Mouse (Mus musculus) liver (tissue): ENCODE measurements around the gene Arhgap42.
A peak's percentile ranks its signal among the peaks of the same experiment; 100 is the strongest.

ENCODE experiments used
- DNase-seq: peaks from one replicate; pipeline ENCODE4 v3.0.0-alpha.2; 2020; ENCODE audit warnings: mixed read lengths

The Arhgap42 gene

DNA sequence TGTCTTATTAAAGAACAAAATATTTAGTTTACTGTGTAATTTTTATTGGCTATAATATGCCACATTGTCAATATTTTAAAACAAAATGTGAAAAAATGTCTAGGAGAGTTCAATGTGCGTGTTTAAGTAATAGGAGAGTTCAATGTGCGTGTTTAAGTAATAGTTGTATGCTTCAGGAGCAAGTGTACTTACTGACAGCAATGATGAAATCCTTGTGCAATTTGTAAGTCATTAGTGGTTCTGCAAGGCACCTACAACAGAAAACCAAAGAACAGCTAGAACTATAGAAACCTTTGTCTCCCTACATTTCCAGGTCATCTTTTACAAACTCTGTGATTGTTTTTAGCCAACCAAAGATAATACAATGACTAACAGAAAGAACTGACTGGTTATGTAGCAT is 223.8 kb downstream of the Arhgap42 start:
- DNase-seq = no peak

DNA sequence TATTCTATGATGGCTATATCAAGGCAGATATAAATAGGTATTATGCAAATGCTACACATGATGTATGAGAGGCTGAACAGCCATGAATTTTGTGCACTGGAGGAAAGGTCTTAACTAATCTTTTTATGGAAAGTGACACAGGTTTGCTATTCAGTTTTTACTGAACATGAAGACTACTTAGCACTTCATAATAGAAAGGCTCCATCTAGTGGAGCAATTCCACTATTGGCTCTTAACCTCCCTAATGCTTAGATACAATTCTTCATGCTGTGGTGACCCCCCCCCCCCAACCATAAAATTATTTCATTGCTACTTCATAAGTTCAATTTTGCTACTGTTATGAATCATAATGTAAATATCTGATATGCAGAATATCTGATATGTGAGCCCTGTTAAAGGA is 237.7 kb downstream of the Arhgap42 start:
- no peak for DNase-seq

GRCm38 (mm10) chr9:8996494-8996893 is 242.4 kb downstream of the Arhgap42 start:
- DNase-seq = no peak

DNA sequence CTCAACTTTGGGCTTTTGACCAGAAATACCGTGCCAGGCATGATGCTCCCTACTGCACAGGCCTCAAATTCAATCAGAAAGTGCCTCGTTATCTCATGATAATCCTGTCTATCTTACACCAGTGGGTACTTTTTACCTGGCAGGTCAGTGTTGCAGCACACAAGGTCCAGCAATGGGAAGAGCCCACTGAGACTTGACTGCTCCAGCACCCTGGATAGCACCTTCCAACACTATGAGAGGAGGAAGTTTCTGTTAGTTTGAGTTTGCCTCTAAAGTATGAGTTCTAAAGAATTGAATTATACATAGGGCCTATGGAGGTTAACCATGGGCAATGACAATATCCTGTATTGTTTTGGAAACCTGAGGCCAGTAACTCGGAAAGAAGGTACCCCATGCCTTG is 256.6 kb downstream of the Arhgap42 start:
- no peak for DNase-seq

- no peak for DNase-seq
These were observed 261.1 kb downstream of the Arhgap42 start for GRCm38 (mm10) chr9:8977775-8978174.

DNA sequence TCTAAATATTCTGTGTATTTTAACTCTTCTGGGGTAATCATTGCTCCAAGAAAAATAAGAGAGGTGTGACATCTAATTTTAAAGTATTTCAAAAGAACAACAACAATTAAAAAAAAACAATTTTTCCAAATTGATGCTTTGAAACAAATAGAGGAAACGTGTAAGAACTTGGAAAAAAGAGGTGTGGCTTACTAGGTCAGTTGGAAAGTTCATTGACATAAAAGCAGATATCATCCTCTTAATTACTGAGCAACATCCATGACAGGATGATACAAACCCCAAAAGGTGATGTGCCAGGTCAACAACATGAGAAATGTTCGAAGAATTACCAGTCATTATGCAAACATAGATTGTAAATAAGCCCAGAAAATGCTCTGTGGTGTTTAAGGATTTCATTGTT is 267.4 kb downstream of the Arhgap42 start, which contains the start of gene Gm16485:
Gene Gm16485 (plus strand): TSS at position 301 of the 400 bp plus-strand sequence.
- DNase-seq = no peak

DNA sequence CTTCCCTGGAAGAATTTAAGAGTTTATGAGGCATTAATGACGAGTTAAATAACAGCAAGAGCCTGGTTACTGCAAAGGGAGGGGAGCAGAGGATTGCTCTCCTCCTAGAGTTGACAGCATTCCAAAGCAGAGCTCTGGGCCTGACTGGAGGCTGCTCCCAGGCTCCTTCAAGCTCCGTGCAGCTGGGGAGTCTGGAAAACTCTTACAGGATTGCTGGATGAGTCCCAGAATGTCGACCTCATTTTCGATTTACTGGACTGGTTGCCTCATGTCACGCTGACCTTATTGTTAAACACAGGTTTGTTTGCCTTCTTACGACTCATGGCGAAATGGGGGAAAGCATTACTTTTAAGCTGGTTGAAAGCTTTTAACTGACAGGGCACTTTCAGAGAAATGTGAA is 268.7 kb downstream of the Arhgap42 start:
- DNase-seq = no peak

- peak; percentile 15 for DNase-seq
These were observed 274.3 kb downstream of the Arhgap42 start for GRCm38 (mm10) chr9:8964512-8965133.

DNA sequence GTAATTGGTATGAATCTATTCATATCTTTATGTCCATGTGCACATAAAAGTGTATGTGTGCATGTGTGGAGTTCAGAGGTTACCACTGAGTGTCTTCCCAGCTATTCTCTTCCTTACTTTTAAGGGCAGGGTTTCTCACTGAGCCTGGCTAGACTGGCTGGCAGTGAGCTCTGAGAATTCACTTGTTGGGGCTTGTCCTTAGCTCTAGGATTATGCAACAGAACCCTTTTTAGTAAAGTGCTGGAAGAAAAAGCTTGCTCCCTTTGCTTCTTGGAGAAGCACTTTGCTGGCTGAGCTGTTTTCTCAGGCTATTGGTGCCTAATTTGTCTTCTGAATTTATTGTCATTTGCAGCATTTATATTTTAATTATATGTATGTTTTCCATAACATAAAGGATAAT is 285.6 kb downstream of the Arhgap42 start:
- DNase-seq = no peak
